Mouse (Mus musculus) kidney, adult 2 months (tissue): Measurements from ENCODE around the gene Phf11a. TPM values are rescaled to one million over a fixed set of nuclear protein-coding genes. Genes with fewer than 3 reads are reported as not detected.
A peak's percentile ranks its signal among the peaks of the same experiment; 100 is the strongest.
"Not testable (repeated sequence)": the region's sequence is repeated elsewhere in the genome, so short reads cannot be mapped to it uniquely, and the experiment has no call there.

ENCODE experiments used
- DNase-seq: peaks from one replicate; pipeline ENCODE4 v3.0.0; 2021
- H3K27ac ChIP-seq: fragments of 200-500 bp; 2 replicates; pipeline ENCODE4 v1.5.1; 2012; ENCODE audit warnings: low read depth, low read length, control low read depth, inconsistent platforms; ENCODE audit not compliant: insufficient read depth
- H3K27me3 ChIP-seq: fragments of 200-500 bp; replicated peaks from 2 replicates; pipeline ENCODE4 v1.6.1; 2012; ENCODE audit warnings: mild to moderate bottlenecking, moderate library complexity, low read length, inconsistent platforms; ENCODE audit not compliant: control insufficient read depth, insufficient read depth
- H3K36me3 ChIP-seq: fragments of 200-500 bp; 2 replicates; pipeline ENCODE4 v1.6.1; 2012; ENCODE audit warnings: mild to moderate bottlenecking, moderate library complexity, low read length, inconsistent platforms; ENCODE audit not compliant: control insufficient read depth, insufficient read depth
- H3K4me1 ChIP-seq: fragments of 200-500 bp; 2 replicates; pipeline ENCODE4 v1.6.1; 2011; ENCODE audit warnings: low read length; ENCODE audit not compliant: control insufficient read depth, insufficient read depth
- H3K4me3 ChIP-seq: fragments of 200-500 bp; 2 replicates; pipeline ENCODE4 v1.5.1; 2011; ENCODE audit warnings: mild to moderate bottlenecking, low read depth, low read length, control low read depth; ENCODE audit not compliant: insufficient read depth
- CTCF ChIP-seq: fragments of 200-500 bp; conservative IDR thresholded peaks from 2 replicates; pipeline ENCODE4 v1.5.1; 2011; ENCODE audit warnings: low read depth, mild to moderate bottlenecking, control low read depth, low read length, moderate library complexity, mixed read lengths; ENCODE audit not compliant: insufficient read depth, insufficient read length
- POLR2A ChIP-seq: fragments of 200-500 bp; IDR thresholded peaks from one replicate; pipeline ENCODE4 v1.6.1; 2011; ENCODE audit warnings: low read depth, low read length, control low read depth
- WGBS: fragments of 180-500 bp; shearing (Covaris S2); methylation state at CpG from one replicate; pipeline ENCODE4 v1.1.7; 2018; 5-methylcytosine and 5-hydroxymethylcytosine counted together
- polyA plus RNA-seq: library from polyadenylated mRNA; depleted of rRNA; stranded (reverse); fragments of >200 nt; gene quantifications from 2 replicates; pipeline ENCODE4 v1.2.3, GENCODE M21; 2012; rRNA removed

Gene Phf11a
- polyA plus RNA-seq, 1 experiment, result 0.94 TPM

GRCm38 (mm10) chr14:59260056-59260455 is 37.3 kb downstream of the Phf11a start, which contains the start of gene Gm6904:
Gene Gm6904 (minus strand): TSS chr14:59260216.
- no peaks in the 10 kb centered on the region for H3K36me3 ChIP-seq
- peak within 1 kb of the TSS; percentile 5; the same call in 1 of the 2 replicates for H3K4me3 ChIP-seq
- no peaks in the 10 kb centered on the region for H3K27me3 ChIP-seq
- H3K4me1 ChIP-seq, result no peaks in the 10 kb centered on the region
- TF ChIP-seq CTCF (no peak), POLR2A (no peak)
- DNase-seq, result peak; percentile 50
- H3K27ac ChIP-seq, result 0 out of 2 replicates have a peak within 1 kb of the TSS, but pooled peaks have one; percentile 24
- 51% methylated on average over 3 of the region's 3 CpGs for whole genome bisulfite sequencing

- not testable (repeated sequence) for H3K27ac ChIP-seq, H3K4me3 ChIP-seq, H3K27me3 ChIP-seq, DNase-seq, H3K4me1 ChIP-seq, H3K36me3 ChIP-seq
- WGBS, result 88% methylated on average over 1 of the region's 1 CpGs
Observed at GRCm38 (mm10) chr14:59255861-59256260, 41.5 kb downstream of the Phf11a start.

- H3K27ac ChIP-seq, result not testable (repeated sequence)
- WGBS, result 57% methylated on average over 5 of the region's 5 CpGs
- peak; percentile 40 for TF ChIP-seq CTCF
Observed at GRCm38 (mm10) chr14:59250350-59250749, 47.0 kb downstream of the Phf11a start.

GRCm38 (mm10) chr14:59233635-59234034 is 63.7 kb downstream of the Phf11a start:
- H3K4me3 ChIP-seq, result no peak overlapping the region
- WGBS, result 95% methylated on average over 9 of the region's 9 CpGs
- H3K27me3 ChIP-seq, result no peaks in the 10 kb centered on the region
- H3K36me3 ChIP-seq, result peaks cover 11% of the 10 kb centered on the region
- DNase-seq, result no peak
- H3K4me1 ChIP-seq, result 0 out of 2 replicates have a peak, but pooled peaks cover 2% of the 10 kb centered on the region
- no peak overlapping the region for H3K27ac ChIP-seq
- TF ChIP-seq CTCF (no peak), POLR2A (no peak)

More at GRCm38 (mm10) chr14:59250350-59250749, 47.0 kb downstream of the Phf11a start:
- not testable (repeated sequence) for H3K36me3 ChIP-seq, H3K27me3 ChIP-seq, H3K4me1 ChIP-seq, DNase-seq, H3K4me3 ChIP-seq

GRCm38 (mm10) chr14:59232003-59232402 is 65.3 kb downstream of the Phf11a start:
- DNase-seq, result peak; percentile 11
- 0 out of 2 replicates have a peak, but pooled peaks cover 2% of the 10 kb centered on the region for H3K4me1 ChIP-seq
- peaks cover 8% of the 10 kb centered on the region for H3K36me3 ChIP-seq
- WGBS, result 59% methylated on average over 5 of the region's 5 CpGs
- H3K27me3 ChIP-seq, result no peaks in the 10 kb centered on the region
- TF ChIP-seq CTCF (peak; percentile 70), POLR2A (no peak)
- no peak overlapping the region for H3K4me3 ChIP-seq
- no peak overlapping the region for H3K27ac ChIP-seq

- H3K27me3 ChIP-seq, result no peaks in the 10 kb centered on the region
- H3K36me3 ChIP-seq, result peaks cover 6% of the 10 kb centered on the region
- no peak overlapping the region for H3K4me3 ChIP-seq
- no peak for DNase-seq
- H3K27ac ChIP-seq, result no peak overlapping the region
- 85% methylated on average over 21 of the region's 21 CpGs for WGBS
- TF ChIP-seq POLR2A (no peak), CTCF (no peak)
- 0 out of 2 replicates have a peak, but pooled peaks cover 2% of the 10 kb centered on the region for H3K4me1 ChIP-seq
Observed at GRCm38 (mm10) chr14:59230331-59230966, 66.9 kb downstream of the Phf11a start.

- no peak for TF ChIP-seq CTCF
- TF ChIP-seq POLR2A, result no peak
- no peak for DNase-seq
- Histone ChIP-seq H3K27ac (no peak overlapping the region), H3K27me3 (no peaks in the 10 kb centered on the region), H3K4me3 (no peak overlapping the region), H3K36me3 (peaks cover 6% of the 10 kb centered on the region), H3K4me1 (0 out of 2 replicates have a peak, but pooled peaks cover 2% of the 10 kb centered on the region)
- whole genome bisulfite sequencing, result 93% methylated on average over 3 of the region's 3 CpGs
Observed at GRCm38 (mm10) chr14:59229822-59230221, 67.5 kb downstream of the Phf11a start.

Other genes starting within 250 kb of the Phf11a start
- gene 1700129C05Rik, start 154.6 kb downstream of the Phf11a start, polyA plus RNA-seq, result 0.24 TPM in 1 of 2 replicates, not detected in the other
- 0.23 TPM in 2 replicates for gene Gm5142, start 118.8 kb downstream of the Phf11a start, polyA plus RNA-seq
- gene Rcbtb1, start 96.3 kb downstream of the Phf11a start, polyA plus RNA-seq, result 11.9 and 13.2 TPM in 2 replicates
- 0.11 TPM in 1 of 2 replicates, not detected in the other for gene Gm6904, start 37.3 kb downstream of the Phf11a start, polyA plus RNA-seq
- 1.1 and 2.3 TPM in 2 replicates for gene Phf11b, start 43.8 kb upstream of the Phf11a start, polyA plus RNA-seq
- 6.3 and 8.0 TPM in 2 replicates for gene Phf11d, start 67.9 kb upstream of the Phf11a start, polyA plus RNA-seq
- 0.52 and 0.77 TPM in 2 replicates for gene Phf11c, start 97.9 kb upstream of the Phf11a start, polyA plus RNA-seq
- 4.9 and 5.5 TPM in 2 replicates for gene Setdb2, start 143.4 kb upstream of the Phf11a start, polyA plus RNA-seq
- gene Cab39l, start 143.4 kb upstream of the Phf11a start, polyA plus RNA-seq, result 19.9 and 24.6 TPM in 2 replicates